Mouse (Mus musculus) gastrocnemius, postnatal 36 days (tissue): ENCODE measurements around the gene Necab3. TPM values are rescaled to one million over a fixed set of nuclear protein-coding genes. Genes with fewer than 3 reads are reported as not detected.

Experiments
- DNase-seq, 2 experiments: peaks; one replicate each; pipeline ENCODE4 v3.0.0; 2022
- intact Hi-C: fragments of 180-260 bp; cut with DNase I; formaldehyde crosslinking; loops from one replicate; pipeline ENCODE4 v1.15.1; 2025
- long read RNA-seq, 2 experiments: library from polyadenylated mRNA; stranded (forward); transcript quantifications; one replicate each; pipeline ENCODE4 v2.0.0; 2021
- total RNA-seq, 2 experiments: library from RNA; stranded (reverse); gene quantifications; 2 replicates each; pipeline ENCODE4 v1.2.3; 2021

Gene Necab3
- total RNA-seq, result under 1 TPM; 0.27 to 0.28 TPM
- long read RNA-seq, experiment 1, result 0 reads
- long read RNA-seq, experiment 2, result 0 reads

GRCm38 (mm10) chr2:154558264-154559039, at the start of gene Necab3:
TSS of gene Necab3 (minus strand) at chr2:154558890.
- intact Hi-C loops, result no loop called here
- DNase-seq, result peak; percentile 49 to 54

- intact Hi-C loops, result loop anchor here (5.0 kb wide), 1 partner anchor 40 kb away; the partner anchor contains the start of gene E2f1
- DNase-seq, result no peak
These were observed 48.3 kb upstream of the Necab3 start for GRCm38 (mm10) chr2:154606965-154607364.

GRCm38 (mm10) chr2:154604156-154604555, 45.5 kb upstream of the Necab3 start:
- intact Hi-C loops, result loop anchor here (5.0 kb wide), 1 partner anchor 52 kb away; the partner anchor contains the start of gene Actl10
- no peak for DNase-seq

GRCm38 (mm10) chr2:154603638-154604153, 45.0 kb upstream of the Necab3 start, which contains the start of gene Pxmp4:
TSS of gene Pxmp4 (minus strand) at chr2:154603708.
- peak; percentile 99 for DNase-seq
- intact Hi-C loops, result loop anchor here (5.0 kb wide), 1 partner anchor 51 kb away; the partner anchor contains the start of gene Actl10

GRCm38 (mm10) chr2:154603007-154603637, 44.4 kb upstream of the Necab3 start:
- no peak for DNase-seq
- intact Hi-C loops, result loop anchor here (5.0 kb wide), 1 partner anchor 51 kb away; the partner anchor contains the start of gene Actl10

- intact Hi-C loops, result loop anchor here (5.0 kb wide), 1 partner anchor 49 kb away; the partner anchor contains the start of gene Actl10
- no peak for DNase-seq
These were observed 42.6 kb upstream of the Necab3 start for GRCm38 (mm10) chr2:154601324-154601723.

GRCm38 (mm10) chr2:154600586-154600985, 41.9 kb upstream of the Necab3 start:
- intact Hi-C loops, result loop anchor here (5.0 kb wide), 1 partner anchor 48 kb away; the partner anchor contains the start of gene Actl10
- DNase-seq, result no peak

- DNase-seq, result no peak
- intact Hi-C loops, result no loop called here
These were observed 38.7 kb upstream of the Necab3 start for GRCm38 (mm10) chr2:154597399-154597798.

- DNase-seq, result no peak
- intact Hi-C loops, result no loop called here
These were observed 37.1 kb upstream of the Necab3 start for GRCm38 (mm10) chr2:154595775-154596174.

GRCm38 (mm10) chr2:154593025-154593424, 34.3 kb upstream of the Necab3 start:
- no peak for DNase-seq
- intact Hi-C loops, result no loop called here

GRCm38 (mm10) chr2:154591239-154591638, 32.5 kb upstream of the Necab3 start:
- no peak for DNase-seq
- intact Hi-C loops, result no loop called here

- intact Hi-C loops, result no loop called here
- no peak for DNase-seq
These were observed 30.4 kb upstream of the Necab3 start for GRCm38 (mm10) chr2:154589051-154589450.

GRCm38 (mm10) chr2:154586405-154586804, 27.7 kb upstream of the Necab3 start:
- intact Hi-C loops, result no loop called here
- DNase-seq, result no peak

GRCm38 (mm10) chr2:154584931-154585601, 26.4 kb upstream of the Necab3 start:
- DNase-seq, result no peak
- intact Hi-C loops, result no loop called here

- intact Hi-C loops, result no loop called here
- no peak for DNase-seq
These were observed 25.5 kb upstream of the Necab3 start for GRCm38 (mm10) chr2:154583906-154584872.

GRCm38 (mm10) chr2:154581421-154581820, 22.7 kb upstream of the Necab3 start:
- intact Hi-C loops, result no loop called here
- DNase-seq, result no peak

GRCm38 (mm10) chr2:154580586-154580985, 21.9 kb upstream of the Necab3 start:
- DNase-seq, result peak; percentile 47 to 57
- intact Hi-C loops, result no loop called here

- intact Hi-C loops, result no loop called here
- DNase-seq, result no peak
These were observed 19.0 kb upstream of the Necab3 start for GRCm38 (mm10) chr2:154577744-154578067.
